9 mouse cellular contexts compared by ENCODE assay signal in genomic region chr9:26805935-26806666, GRCm38 (mm10). TPM values are rescaled to one million over a fixed set of nuclear protein-coding genes. Genes with fewer than 3 reads are reported as not detected.
DNase-seq lines count a peak whose midpoint lies in the region; ATAC-seq and TF ChIP-seq lines count a peak whose summit lies in the region.
"Had no signal": no experiment of that assay in that cellular context is flagged by ENCODE, and none has a peak within 500 bp of the region (broad histone marks: within the 10 kb centered on the region; RNA-seq: fewer than 3 reads in every experiment).

Glb1l2 (minus strand) TSS chr9:26806468.

- intact Hi-C loops in gastrocnemius, adult 2 months (cut with DNase I): no loop called here

- TF ChIP-seq CTCF in gastrocnemius, adult 2 months (IDR thresholded peaks at IDR 0.05): peak; percentile 7; the same call in 1 of the 2 replicates
- peak; percentile 56 for TF ChIP-seq CTCF in lung, postnatal 0 days (IDR thresholded peaks at IDR 0.05)

- no peaks in the 10 kb centered on the region for H3K9me3 ChIP-seq in hindbrain, embryonic 14.5 days (ENCODE audit: control insufficient read depth, low read length)
- no peaks in the 10 kb centered on the region for H3K9me3 ChIP-seq in lung, postnatal 0 days (ENCODE audit: low read length)

- H3K27me3 ChIP-seq in hindbrain, embryonic 14.5 days (ENCODE audit: control insufficient read depth, insufficient read depth, low read length): no peaks in the 10 kb centered on the region
- no peaks in the 10 kb centered on the region for H3K27me3 ChIP-seq in lung, postnatal 0 days (replicated peaks; ENCODE audit: insufficient read depth, low read length)

- H3K4me3 ChIP-seq in gastrocnemius, adult 2 months: peak within 1 kb of the TSS; percentile 72
- peak within 1 kb of the TSS; percentile 43 for H3K4me3 ChIP-seq in hindbrain, embryonic 14.5 days (replicated peaks; ENCODE audit: low read length)
- H3K4me3 ChIP-seq in lung, postnatal 0 days (ENCODE audit: low read depth, low read length): peak within 1 kb of the TSS; percentile 36

- TF ChIP-seq EP300 in lung, postnatal 0 days (IDR thresholded peaks at IDR 0.05): no peak

- ATAC-seq in hindbrain, embryonic 14.5 days (ENCODE audit: low FRiP score): peak; percentile 100
- ATAC-seq in lung, postnatal 0 days: peak; percentile 100

- 0 out of 2 replicates have a peak, but pooled peaks cover 8% of the 10 kb centered on the region for H3K4me1 ChIP-seq in hindbrain, embryonic 14.5 days (replicated peaks; ENCODE audit: control insufficient read depth, insufficient read depth, low read length)
- H3K4me1 ChIP-seq in lung, postnatal 0 days (ENCODE audit: insufficient read depth, low read depth, low read length): no peaks in the 10 kb centered on the region

- peak; percentile 94 for DNase-seq in adrenal gland, adult 8-10 months
- DNase-seq in embryo, embryonic 10 days (ENCODE audit: low spot score): peak; percentile 97
- peak; percentile 94 for DNase-seq in gastrocnemius, adult 2 months
- DNase-seq in hindbrain, embryonic 14.5 days (ENCODE audit: low spot score): peak; percentile 87
- peak; percentile 60 to 67 for DNase-seq in layer of hippocampus, postnatal 25 days (ENCODE audit: extremely low spot score in 1 of 2, low spot score in 1 of 2)
- peak; percentile 97 for DNase-seq in lung, postnatal 0 days (ENCODE audit: low spot score)
- peak; percentile 92 for DNase-seq in retina, adult 2 months (ENCODE audit: low read depth, low spot score)
- peak; percentile 54 for DNase-seq in thymus, postnatal 4 days

- peak within 1 kb of the TSS; percentile 50 for H3K9ac ChIP-seq in hindbrain, embryonic 14.5 days
- no peak within 1 kb of the TSS for H3K9ac ChIP-seq in lung, postnatal 0 days (replicated peaks; ENCODE audit: low read depth)

- peak within 1 kb of the TSS; percentile 83 for H3K27ac ChIP-seq in gastrocnemius, adult 2 months
- no peak within 1 kb of the TSS for H3K27ac ChIP-seq in hindbrain, embryonic 14.5 days
- H3K27ac ChIP-seq in lung, postnatal 0 days (ENCODE audit: low read length): no peak within 1 kb of the TSS
- H3K27ac ChIP-seq: macrophage had no signal

- peak within 1 kb of the TSS; percentile 78 for H3K4me2 ChIP-seq in hindbrain, embryonic 14.5 days (replicated peaks)
- peak within 1 kb of the TSS; percentile 68 for H3K4me2 ChIP-seq in lung, postnatal 0 days (replicated peaks; ENCODE audit: low read depth, low read length)

- WGBS in hindbrain, embryonic 14.5 days: under 1% methylated on average over 33 of the region's 33 CpGs
- WGBS in lung, postnatal 0 days: 2% methylated on average over 30 of the region's 33 CpGs

- no peaks in the 10 kb centered on the region for H3K36me3 ChIP-seq in hindbrain, embryonic 14.5 days (replicated peaks; ENCODE audit: control insufficient read depth, insufficient read depth)
- no peaks in the 10 kb centered on the region for H3K36me3 ChIP-seq in lung, postnatal 0 days (ENCODE audit: insufficient read depth, low read length)

RNA-seq across cellular contexts. Expression of gene Glb1l2, which starts in this region (rescaled TPM):
- 10 to 100 TPM in 2 of 4 experiments, 1 to 10 TPM in 2; 4.8 to 23.3 (median 10.1) TPM for total RNA-seq in adrenal gland, adult 8-10 months (2022)
- total RNA-seq in gastrocnemius, adult 2 months (2021): 1 to 10 TPM; 5.9 to 6.8 TPM
- polyA plus RNA-seq in hindbrain, embryonic 14.5 days (2014; fragmentation: Nextera tagmentation; extraction: Ambion mirVana): 2.9 and 3.3 TPM in 2 replicates
- total RNA-seq in layer of hippocampus, postnatal 25 days (2021): under 1 TPM; 0.30 to 0.38 TPM
- polyA plus RNA-seq in lung, postnatal 0 days (2015; fragmentation: Nextera tagmentation; extraction: Ambion mirVana): 6.8 and 7.7 TPM in 2 replicates
- polyA plus RNA-seq: macrophage had no signal

Comparison
In these comparisons a context has a peak if more than half of its experiments do, and no peak if none do; other contexts are left out.
1. RNA of gene Glb1l2 (total RNA-seq): 4.8 to 23.3 TPM in adrenal gland, adult 8-10 months and 5.9 to 6.8 TPM in gastrocnemius, adult 2 months; 0.30 to 0.38 TPM in layer of hippocampus, postnatal 25 days; every median in the first group is over 4 times any median in the second.
2. Peak in DNase-seq in layer of hippocampus, postnatal 25 days; RNA of the gene not detected or under 1 TPM.
3. Peak in every context shown above with its lines, with median percentiles within 50 percentile points of each other: DNase-seq and H3K4me3 ChIP-seq.